Mouse (Mus musculus) stomach, embryonic 16.5 days (tissue): ENCODE data around the gene Ifi204. TPM values are rescaled to one million over a fixed set of nuclear protein-coding genes. Genes with fewer than 3 reads are reported as not detected.
"Not testable (repeated sequence)": the region's sequence is repeated elsewhere in the genome, so short reads cannot be mapped to it uniquely, and the experiment has no call there.

ENCODE experiments used
- ATAC-seq: fragments of 200-750 bp; cut with Nextera tagmentation; 2 replicates; pipeline ENCODE4 v1.8.0; 2017; ENCODE audit warnings: moderate number of reproducible peaks, moderate TSS enrichment; ENCODE audit not compliant: insufficient read depth, low FRiP score
- H3K27ac ChIP-seq: fragments of 300-500 bp; sonication (generic); 2 replicates; pipeline ENCODE4 v1.5.1; 2014; ENCODE audit warnings: low read length
- H3K27me3 ChIP-seq: fragments of 300-500 bp; sonication (generic); 2 replicates; pipeline ENCODE4 v1.6.1; 2014; ENCODE audit warnings: low read length, control low read depth, mixed read lengths; ENCODE audit not compliant: control insufficient read depth, insufficient read depth
- H3K36me3 ChIP-seq: fragments of 300-500 bp; sonication (generic); 2 replicates; pipeline ENCODE4 v1.6.1; 2014; ENCODE audit warnings: low read length; ENCODE audit not compliant: control insufficient read depth, insufficient read depth
- H3K4me1 ChIP-seq: fragments of 300-500 bp; sonication (generic); 2 replicates; pipeline ENCODE4 v1.6.1; 2014; ENCODE audit warnings: low read length, control low read depth, mixed read lengths; ENCODE audit not compliant: control insufficient read depth, insufficient read depth
- H3K4me2 ChIP-seq: fragments of 300-500 bp; sonication (generic); 2 replicates; pipeline ENCODE4 v1.6.1; 2014; ENCODE audit warnings: low read depth, low read length, mixed read lengths
- H3K4me3 ChIP-seq: fragments of 300-500 bp; sonication (generic); replicated peaks from 2 replicates; pipeline ENCODE4 v1.5.1; 2014; ENCODE audit warnings: mild to moderate bottlenecking, low read length
- H3K9ac ChIP-seq: fragments of 300-500 bp; sonication (generic); 2 replicates; pipeline ENCODE4 v1.6.1; 2014; ENCODE audit warnings: low read length
- H3K9me3 ChIP-seq: fragments of 300-500 bp; sonication (generic); replicated peaks from 2 replicates; pipeline ENCODE4 v1.6.1; 2016; ENCODE audit warnings: low read length, control low read depth; ENCODE audit not compliant: control insufficient read depth
- WGBS: fragments of 180-500 bp; shearing (Covaris S2); extraction: QIAGEN DNeasy Blood & Tissue Kit; methylation state at CpG from one replicate; pipeline ENCODE4 v1.1.7; 2014; 5-methylcytosine and 5-hydroxymethylcytosine counted together
- polyA plus RNA-seq: library from polyadenylated mRNA; unstranded; fragments of >200 nt; fragmentation: Nextera tagmentation; extraction: Ambion mirVana; gene quantifications from 2 replicates; pipeline ENCODE4 v1.2.1, GENCODE M21; 2015

Ifi204 gene
- 4.7 and 4.8 TPM in 2 replicates for polyA plus RNA-seq

- H3K9ac ChIP-seq, H3K4me2 ChIP-seq, H3K36me3 ChIP-seq, H3K4me1 ChIP-seq, H3K27me3 ChIP-seq, H3K9me3 ChIP-seq, H3K4me3 ChIP-seq, H3K27ac ChIP-seq: not testable (repeated sequence)
- 0 out of 2 replicates have a peak, but pooled peaks have one; percentile 29 for ATAC-seq
- 73% methylated on average over 5 of the region's 5 CpGs for WGBS
Measured at GRCm38 (mm10) chr1:173766848-173767617, at the start of gene Ifi204. Gene Ifi204 (minus strand): TSS chr1:173766943.

DNA sequence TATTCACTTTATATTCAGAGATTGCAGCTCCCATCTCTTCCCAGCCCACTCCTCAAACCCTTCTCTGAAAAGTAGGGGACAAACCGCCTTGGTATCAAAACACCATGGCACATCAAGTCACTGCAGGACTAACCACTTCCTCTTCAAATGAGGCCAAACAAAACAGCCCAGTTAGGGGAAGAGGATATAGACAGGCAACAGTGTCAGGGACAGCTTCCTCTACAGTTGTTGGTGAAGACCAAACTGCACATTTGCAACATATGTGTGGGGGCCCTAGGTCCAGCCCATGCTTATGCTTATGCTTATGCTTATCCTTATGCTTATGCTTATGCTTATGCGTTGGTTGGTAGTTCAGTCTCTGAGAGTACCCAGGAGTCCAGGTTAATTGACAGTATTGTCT, 42.6 kb upstream of the Ifi204 start:
- not testable (repeated sequence) for H3K27me3 ChIP-seq, H3K4me1 ChIP-seq, H3K9me3 ChIP-seq, H3K4me2 ChIP-seq, H3K27ac ChIP-seq, H3K36me3 ChIP-seq, ATAC-seq, H3K4me3 ChIP-seq, H3K9ac ChIP-seq
- 77% methylated on average over 2 of the region's 2 CpGs for WGBS

DNA sequence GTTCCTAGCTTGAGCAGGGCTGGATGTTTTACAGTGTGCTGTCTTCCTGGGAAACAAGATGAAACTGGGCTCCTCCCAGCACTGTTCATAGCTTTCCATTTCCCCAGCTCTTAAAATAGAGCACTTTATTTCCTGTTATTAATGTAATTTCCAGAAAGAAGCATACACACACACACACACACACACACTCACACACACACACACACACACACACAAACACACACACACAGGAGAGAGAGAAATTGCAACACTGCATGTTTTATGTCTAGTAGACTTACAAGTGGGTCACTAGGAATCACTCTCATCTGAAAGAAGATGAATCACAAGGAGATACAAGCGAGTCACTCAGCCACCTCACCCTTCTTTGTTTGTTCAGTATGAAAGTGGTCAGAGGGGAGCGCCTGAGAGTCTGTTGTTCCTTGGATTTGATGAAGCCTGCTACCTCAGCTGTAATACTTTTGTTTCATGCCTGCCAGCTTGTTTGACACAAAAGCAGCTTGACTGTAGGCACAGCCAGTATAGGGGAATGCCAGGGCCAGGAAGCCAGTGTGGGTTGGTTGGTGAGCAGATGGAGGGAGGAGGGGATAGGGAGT, 36.0 kb upstream of the Ifi204 start:
- not testable (repeated sequence) for H3K4me1 ChIP-seq, H3K4me3 ChIP-seq, ATAC-seq, H3K4me2 ChIP-seq, H3K36me3 ChIP-seq, H3K27ac ChIP-seq, H3K27me3 ChIP-seq, H3K9ac ChIP-seq, H3K9me3 ChIP-seq
- WGBS: 52% methylated on average over 2 of the region's 2 CpGs

DNA sequence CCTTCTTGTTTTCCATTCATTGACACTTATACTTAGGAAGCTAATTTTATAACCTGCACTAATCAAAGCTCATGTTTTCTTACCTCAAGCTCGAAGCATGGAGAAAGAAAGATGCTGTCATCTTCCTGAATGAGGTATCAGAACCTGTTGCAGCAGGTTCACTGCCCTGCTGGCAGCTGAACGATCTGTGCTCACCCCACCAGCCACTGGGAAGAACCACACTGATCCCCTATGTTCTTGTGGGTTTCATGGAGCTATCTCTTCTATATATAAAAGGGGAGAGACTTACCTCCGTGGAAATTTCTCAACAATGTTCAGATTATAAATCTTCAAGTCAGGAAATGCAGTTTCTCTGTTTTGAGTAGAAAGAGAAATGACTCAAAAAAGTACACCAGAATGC, 35.5 kb upstream of the Ifi204 start:
- H3K36me3 ChIP-seq, H3K4me2 ChIP-seq, H3K9me3 ChIP-seq, H3K4me3 ChIP-seq, H3K9ac ChIP-seq, H3K27ac ChIP-seq, H3K27me3 ChIP-seq, ATAC-seq, H3K4me1 ChIP-seq: not testable (repeated sequence)
- WGBS: 50% methylated on average over 3 of the region's 3 CpGs

- not testable (repeated sequence) for H3K9ac ChIP-seq, H3K4me2 ChIP-seq, H3K27me3 ChIP-seq, H3K36me3 ChIP-seq, ATAC-seq, H3K27ac ChIP-seq, H3K9me3 ChIP-seq, H3K4me1 ChIP-seq, H3K4me3 ChIP-seq
- 57% methylated on average over 2 of the region's 2 CpGs for WGBS
Measured at GRCm38 (mm10) chr1:173801791-173802190, 35.0 kb upstream of the Ifi204 start.

GRCm38 (mm10) chr1:173773457-173773856, 6.7 kb upstream of the Ifi204 start:
- not testable (repeated sequence) for H3K9ac ChIP-seq, H3K4me1 ChIP-seq, ATAC-seq, H3K27ac ChIP-seq, H3K27me3 ChIP-seq, H3K4me2 ChIP-seq, H3K9me3 ChIP-seq, H3K4me3 ChIP-seq, H3K36me3 ChIP-seq
- WGBS: 75% methylated on average over 2 of the region's 3 CpGs

DNA sequence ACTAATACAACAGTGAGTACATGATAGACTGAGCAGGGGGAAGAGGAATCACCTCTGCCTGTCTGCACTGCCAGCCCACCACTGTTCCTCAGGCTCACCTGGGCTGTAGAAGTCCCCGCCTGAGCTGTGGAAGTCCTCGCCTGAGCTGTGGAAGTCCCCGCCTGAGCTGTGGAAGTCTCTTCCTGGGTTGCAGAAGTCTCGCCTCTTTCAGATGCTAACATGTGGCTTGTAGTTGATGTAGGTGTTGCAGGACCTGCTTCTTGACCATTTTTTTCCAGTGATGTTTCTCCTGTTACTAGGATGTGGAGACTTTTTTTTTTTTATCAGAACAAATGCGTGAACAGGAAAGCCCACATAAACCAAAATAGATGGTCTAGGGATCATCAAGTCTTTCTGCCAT, 6.7 kb downstream of the Ifi204 start:
- not testable (repeated sequence) for H3K9me3 ChIP-seq, ATAC-seq, H3K9ac ChIP-seq

DNA sequence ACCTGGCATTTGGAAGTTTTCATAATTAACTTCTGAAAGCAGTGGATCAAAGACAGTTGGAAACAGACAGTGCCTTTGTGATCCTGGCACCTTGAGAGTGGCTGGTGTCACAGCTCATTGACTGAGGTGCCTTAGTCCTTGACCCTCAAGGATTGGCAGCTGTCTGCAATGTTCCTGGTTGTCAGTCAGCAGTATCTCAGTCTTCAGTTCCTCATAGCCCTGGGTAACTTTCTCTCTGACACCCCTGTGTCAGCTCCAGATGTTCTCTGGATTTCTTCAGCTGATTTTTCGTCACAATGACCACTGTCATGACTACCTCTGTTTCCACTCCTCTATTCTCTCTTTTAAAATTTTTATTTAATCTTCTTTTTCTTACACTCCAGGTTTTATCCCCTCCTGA, 24.5 kb downstream of the Ifi204 start:
- ATAC-seq: no peak
- WGBS: 66% methylated on average over 1 of the region's 1 CpGs
- Histone ChIP-seq H3K9ac (no peak overlapping the region), H3K9me3 (no peaks in the 10 kb centered on the region), H3K36me3 (no peaks in the 10 kb centered on the region), H3K4me1 (no peaks in the 10 kb centered on the region), H3K27ac (no peak overlapping the region), H3K27me3 (no peaks in the 10 kb centered on the region), H3K4me3 (no peak overlapping the region), H3K4me2 (no peak overlapping the region)

More for the DNA sequence above, 6.7 kb downstream of the Ifi204 start:
- H3K4me3 ChIP-seq, H3K27me3 ChIP-seq, H3K4me2 ChIP-seq, H3K4me1 ChIP-seq, H3K27ac ChIP-seq, H3K36me3 ChIP-seq: not testable (repeated sequence)
- 88% methylated on average over 5 of the region's 5 CpGs for WGBS

- H3K27ac ChIP-seq: no peak within 1 kb of the TSS
- H3K27me3 ChIP-seq: no peaks in the 10 kb centered on the region
- no peaks in the 10 kb centered on the region for H3K36me3 ChIP-seq
- no peaks in the 10 kb centered on the region for H3K9me3 ChIP-seq
- no peak within 1 kb of the TSS for H3K4me2 ChIP-seq
- no peaks in the 10 kb centered on the region for H3K4me1 ChIP-seq
- no peak within 1 kb of the TSS for H3K9ac ChIP-seq
- no peak for ATAC-seq
- H3K4me3 ChIP-seq: 0 out of 2 replicates have a peak within 1 kb of the TSS, but pooled peaks have one; percentile 5
- WGBS: 68% methylated on average over 4 of the region's 4 CpGs
Measured at GRCm38 (mm10) chr1:173741656-173742055, 25.1 kb downstream of the Ifi204 start, which contains the start of gene Ifi207. Gene Ifi207 (minus strand): TSS chr1:173741747.
